Mouse (Mus musculus) heart, embryonic 13.5 days (tissue): ENCODE results near the gene Cpsf2. TPM values are rescaled to one million over a fixed set of nuclear protein-coding genes. Genes with fewer than 3 reads are reported as not detected.

ENCODE experiments used
- polyA plus RNA-seq: library from polyadenylated mRNA; unstranded; fragments of >200 nt; fragmentation: Nextera tagmentation; extraction: Ambion mirVana; gene quantifications from 2 replicates; pipeline ENCODE4 v1.2.1, GENCODE M21; 2015

Gene Cpsf2
- polyA plus RNA-seq, 1 experiment from 2014 or later, result 19.4 TPM

Other genes with a start within 250 kb of the Cpsf2 start
- 154 and 160 TPM in 2 replicates for gene Fbln5, start 156.9 kb upstream of the Cpsf2 start, polyA plus RNA-seq
- gene Trip11, start 62.7 kb upstream of the Cpsf2 start, polyA plus RNA-seq, result 19.1 and 19.5 TPM in 2 replicates
- gene Atxn3, start 17.7 kb upstream of the Cpsf2 start, polyA plus RNA-seq, result 7.3 and 7.9 TPM in 2 replicates
- 2.8 TPM in 2 replicates for gene Slc24a4, start 152.7 kb downstream of the Cpsf2 start, polyA plus RNA-seq